In the genomic region with DNA sequence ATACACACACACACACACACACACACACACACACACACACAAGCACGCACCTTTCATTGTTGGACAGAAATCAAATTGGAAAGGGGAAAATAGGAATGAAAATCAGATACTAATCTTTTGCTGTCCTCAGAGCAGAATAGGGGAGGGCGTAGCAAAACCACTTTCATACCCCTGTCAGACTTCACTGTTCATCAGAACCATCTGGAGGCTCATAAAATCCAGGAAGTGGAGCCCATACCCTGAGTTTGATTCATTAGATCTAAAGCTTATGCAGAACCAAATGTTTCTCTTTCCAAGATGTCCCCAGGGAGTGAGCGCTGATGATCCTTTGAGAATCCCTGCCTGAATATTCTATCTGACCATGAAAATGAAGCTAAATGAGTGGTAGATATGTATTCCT, we compare ENCODE assay signal across 23 mouse cellular contexts.
DNase-seq lines count a peak whose midpoint lies in the region; ATAC-seq and TF ChIP-seq lines count a peak whose summit lies in the region.
"Had no signal": no experiment of that assay in that cellular context is flagged by ENCODE, and none has a peak within 500 bp of the region (broad histone marks: within the 10 kb centered on the region; RNA-seq: fewer than 3 reads in every experiment).

No protein-coding gene starts in this region.

- peak; percentile 13 for DNase-seq in embryo, embryonic 11 days
- no peak for DNase-seq in embryo, embryonic 9.5 days (ENCODE audit: extremely low spot score)
- DNase-seq in kidney, adult 2 months = peak; percentile 10
- no peak for DNase-seq in kidney, postnatal 36 days
- peak; percentile 18 for DNase-seq in kidney, postnatal 14 days
- no peak for DNase-seq in Muller cell, postnatal 12 days (ENCODE audit: inconsistent ontology term)
- DNase-seq: adrenal gland, postnatal 10 days; cerebellum, adult 11 months; cerebellum, postnatal 14 days; gastrocnemius, postnatal 14 days; heart, adult 18-20 months; heart, postnatal 4 days; liver, embryonic 13.5 days; right cerebral cortex, postnatal 25 days; thymus, postnatal 4 days had no signal

- TF ChIP-seq CTCF in kidney, adult 2 months (conservative IDR thresholded peaks at IDR 0.05; ENCODE audit: insufficient read depth, insufficient read length, low read depth, low read length) = no peak
- no peak for TF ChIP-seq CTCF in embryonic fibroblast, embryonic 13.5 days (IDR thresholded peaks at IDR 0.05; ENCODE audit: borderline replicate concordance, insufficient read depth, low read length)

- TF ChIP-seq POLR2A in kidney, adult 2 months (IDR thresholded peaks at IDR 0.05; ENCODE audit: low read depth, low read length) = no peak
- no peak for TF ChIP-seq POLR2A in embryonic fibroblast, embryonic 13.5 days (IDR thresholded peaks at IDR 0.05; ENCODE audit: low read depth, low read length)

- no peak for ATAC-seq in activated CD4-positive, CD25-positive, alpha-beta regulatory T cell, adult 4 months
- ATAC-seq: intestine, embryonic 15.5 days; midbrain, embryonic 13.5 days; Patski had no signal

- H3K4me3 ChIP-seq in kidney, adult 2 months (ENCODE audit: insufficient read depth, low read depth, low read length) = no peak overlapping the region
- no peak overlapping the region for H3K4me3 ChIP-seq in embryonic fibroblast, embryonic 13.5 days (ENCODE audit: insufficient read depth, low read length)
- H3K4me3 ChIP-seq: erythroblast, embryonic 14.5 days; hindbrain, embryonic 15.5 days; intestine, embryonic 15.5 days; liver, embryonic 13.5 days; midbrain, embryonic 13.5 days had no signal

- no peaks in the 10 kb centered on the region for H3K4me1 ChIP-seq in kidney, adult 2 months (ENCODE audit: control insufficient read depth, insufficient read depth, low read length)
- H3K4me1 ChIP-seq in embryonic fibroblast, embryonic 13.5 days (ENCODE audit: control insufficient read depth, insufficient read depth, low read length) = no peaks in the 10 kb centered on the region
- H3K4me1 ChIP-seq: hindbrain, embryonic 15.5 days; intestine, embryonic 15.5 days; liver, embryonic 13.5 days; midbrain, embryonic 13.5 days had no signal

- H3K27me3 ChIP-seq in kidney, adult 2 months (replicated peaks; ENCODE audit: control insufficient read depth, insufficient read depth, low read length) = no peaks in the 10 kb centered on the region
- H3K27me3 ChIP-seq: hindbrain, embryonic 15.5 days; intestine, embryonic 15.5 days; liver, embryonic 13.5 days; midbrain, embryonic 13.5 days; Patski had no signal

- H3K36me3 ChIP-seq in kidney, adult 2 months (ENCODE audit: control insufficient read depth, insufficient read depth, low read length) = no peaks in the 10 kb centered on the region
- H3K36me3 ChIP-seq: hindbrain, embryonic 15.5 days; intestine, embryonic 15.5 days; liver, embryonic 13.5 days; midbrain, embryonic 13.5 days had no signal

- no peak overlapping the region for H3K27ac ChIP-seq in kidney, adult 2 months (ENCODE audit: insufficient read depth, low read depth, low read length)
- H3K27ac ChIP-seq in embryonic fibroblast, embryonic 13.5 days (ENCODE audit: insufficient read depth, low read length) = peak overlapping the region; percentile 61
- H3K27ac ChIP-seq: intestine, embryonic 15.5 days; liver, embryonic 13.5 days; macrophage; midbrain, embryonic 13.5 days had no signal

- WGBS in kidney, adult 2 months = 74% methylated on average over 3 of the region's 3 CpGs

Comparison
In these comparisons a context has a peak if more than half of its experiments do, and no peak if none do; other contexts are left out.
1. DNase-seq: peak in embryo, embryonic 11 days (single experiment), kidney, adult 2 months (single experiment) and kidney, postnatal 14 days (single experiment); none in embryo, embryonic 9.5 days (single experiment), kidney, postnatal 36 days (0 of 2) and Muller cell, postnatal 12 days (single experiment).